Mouse (Mus musculus): ENCODE data around the gene Cln3. TPM values are rescaled to one million over a fixed set of nuclear protein-coding genes. Genes with fewer than 3 reads are reported as not detected.

The Cln3 gene
- polyA plus RNA-seq, 1 experiment from 2014 or later = 38.9 TPM

DNA sequence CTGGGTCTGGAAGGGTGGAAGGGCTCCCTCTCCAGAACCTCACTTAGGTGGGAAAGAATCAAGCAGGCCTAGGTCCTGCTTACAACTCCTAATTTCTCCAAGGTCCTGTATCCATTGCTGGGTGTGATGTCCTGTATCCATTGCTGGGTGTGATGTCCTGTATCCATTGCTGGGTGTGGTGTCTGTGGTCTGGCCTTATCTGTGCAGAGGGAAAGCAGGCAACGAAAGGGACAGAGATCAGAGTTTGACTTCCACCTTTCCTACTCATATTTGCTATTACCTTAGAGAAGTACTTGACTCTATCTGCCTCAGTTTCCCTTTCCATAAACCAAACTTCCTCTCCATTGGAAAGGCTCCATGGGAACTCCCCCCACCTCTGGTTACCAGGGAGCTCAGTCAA lies 37.8 kb upstream of the Cln3 start:
- Histone ChIP-seq H3K9me3 (ENCODE audit: control insufficient read depth, low read length) (no peaks in the 10 kb centered on the region), H3K4me2 (ENCODE audit: low read length) (no peak overlapping the region), H3K27ac (ENCODE audit: low read depth, low read length) (no peak overlapping the region), H3K36me3 (ENCODE audit: control insufficient read depth, insufficient read depth, low read length) (no peaks in the 10 kb centered on the region), H3K27me3 (replicated peaks; ENCODE audit: control insufficient read depth, insufficient read depth, low read length) (no peaks in the 10 kb centered on the region), H3K9ac (ENCODE audit: low read depth, low read length) (no peak overlapping the region), H3K4me3 (ENCODE audit: low read length) (no peak overlapping the region), H3K4me1 (ENCODE audit: control insufficient read depth, insufficient read depth, low read depth, low read length) (no peaks in the 10 kb centered on the region)
- 86% methylated on average over 1 of the region's 1 CpGs for WGBS
- no peak for ATAC-seq

DNA sequence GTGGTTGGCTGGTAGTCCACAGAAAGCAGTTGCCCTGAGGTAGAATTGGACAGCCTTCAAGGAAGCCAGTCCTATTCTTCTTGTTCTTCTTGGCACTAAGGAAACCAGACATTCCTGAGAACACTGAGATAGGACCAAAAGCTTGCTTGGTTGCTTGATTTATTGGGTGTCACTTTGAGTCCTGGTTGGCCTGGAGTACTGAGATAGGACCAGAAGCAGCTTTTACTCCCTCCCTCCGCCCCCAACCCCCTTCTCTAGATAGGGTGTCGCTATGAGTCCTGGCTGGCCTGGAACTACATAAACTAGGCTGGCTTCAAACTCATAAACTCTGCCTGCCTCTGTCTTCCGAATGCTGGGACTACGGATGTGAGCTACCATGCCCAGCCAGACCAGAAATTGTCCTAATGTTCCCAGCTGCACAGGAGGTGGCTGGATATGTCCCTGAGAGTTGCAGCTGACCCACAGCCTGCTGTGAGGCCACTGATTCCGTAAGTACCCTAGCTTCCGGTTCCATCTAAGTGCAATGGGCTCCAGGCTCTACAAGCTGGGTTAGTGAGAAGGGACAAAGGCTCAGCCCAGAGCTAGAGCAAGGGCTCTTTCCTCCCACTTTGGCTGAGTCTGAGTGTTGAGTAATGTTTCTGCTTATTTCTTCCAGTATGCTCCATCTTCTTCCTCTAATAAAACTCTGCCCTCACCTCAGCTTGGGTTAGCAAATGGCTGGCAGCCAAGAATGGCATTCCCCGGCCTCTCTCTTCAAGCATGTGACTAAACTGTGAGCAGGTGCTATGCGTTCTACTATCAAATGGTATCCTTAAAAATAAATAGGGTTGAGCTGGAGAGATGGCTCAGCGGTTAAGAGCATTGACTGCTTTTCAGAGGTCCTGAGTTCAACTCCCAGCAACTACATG lies 36.1 kb upstream of the Cln3 start:
- H3K9ac ChIP-seq (ENCODE audit: low read depth, low read length) = no peak overlapping the region
- H3K4me2 ChIP-seq (ENCODE audit: low read length) = no peak overlapping the region
- no peaks in the 10 kb centered on the region for H3K4me1 ChIP-seq (ENCODE audit: control insufficient read depth, insufficient read depth, low read depth, low read length)
- no peak overlapping the region for H3K4me3 ChIP-seq (ENCODE audit: low read length)
- no peak overlapping the region for H3K27ac ChIP-seq (ENCODE audit: low read depth, low read length)
- no peak for ATAC-seq
- H3K9me3 ChIP-seq (ENCODE audit: control insufficient read depth, low read length) = no peaks in the 10 kb centered on the region
- no peaks in the 10 kb centered on the region for H3K36me3 ChIP-seq (ENCODE audit: control insufficient read depth, insufficient read depth, low read length)
- 84% methylated on average over 9 of the region's 9 CpGs for WGBS
- no peaks in the 10 kb centered on the region for H3K27me3 ChIP-seq (replicated peaks; ENCODE audit: control insufficient read depth, insufficient read depth, low read length)

DNA sequence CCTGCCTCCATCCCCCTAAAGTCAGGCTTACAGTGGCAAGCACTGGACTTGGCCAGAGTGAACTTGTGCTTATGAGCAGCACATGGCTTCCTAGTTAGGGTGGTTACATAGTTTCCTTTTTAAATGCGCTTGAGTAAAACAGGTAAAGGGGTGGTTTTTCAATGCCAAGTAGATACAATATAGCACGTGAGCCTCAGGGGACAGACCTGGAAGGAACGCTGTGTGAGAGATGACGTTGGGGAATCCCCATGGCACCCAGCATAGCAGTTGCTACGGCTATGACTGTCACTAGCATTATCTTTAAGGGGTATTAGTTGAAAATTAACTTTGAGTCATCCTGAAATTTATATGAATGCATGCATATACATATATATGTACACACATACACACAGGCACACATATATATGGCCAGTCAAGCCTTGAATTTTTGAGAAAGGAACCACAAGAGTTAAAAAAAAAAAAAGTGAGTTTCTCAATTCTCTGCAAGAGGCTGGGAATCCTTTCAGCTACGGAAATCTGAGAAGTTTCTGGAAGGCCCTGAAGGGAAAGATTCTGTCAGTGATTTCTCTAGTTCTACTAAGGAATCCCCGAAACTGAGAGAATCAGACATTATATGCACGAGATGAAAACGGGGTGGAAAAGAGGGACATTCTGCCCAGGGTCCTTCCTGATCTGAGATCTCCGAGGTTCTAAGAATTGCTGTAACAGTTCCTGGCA lies 34.1 kb upstream of the Cln3 start:
- Histone ChIP-seq H3K27me3 (replicated peaks; ENCODE audit: control insufficient read depth, insufficient read depth, low read length) (no peaks in the 10 kb centered on the region), H3K4me2 (ENCODE audit: low read length) (no peak overlapping the region), H3K4me1 (ENCODE audit: control insufficient read depth, insufficient read depth, low read depth, low read length) (no peaks in the 10 kb centered on the region), H3K9me3 (ENCODE audit: control insufficient read depth, low read length) (no peaks in the 10 kb centered on the region), H3K9ac (ENCODE audit: low read depth, low read length) (no peak overlapping the region), H3K36me3 (ENCODE audit: control insufficient read depth, insufficient read depth, low read length) (no peaks in the 10 kb centered on the region), H3K27ac (ENCODE audit: low read depth, low read length) (no peak overlapping the region), H3K4me3 (ENCODE audit: low read length) (no peak overlapping the region)
- no peak for ATAC-seq
- 82% methylated on average over 10 of the region's 10 CpGs for WGBS

DNA sequence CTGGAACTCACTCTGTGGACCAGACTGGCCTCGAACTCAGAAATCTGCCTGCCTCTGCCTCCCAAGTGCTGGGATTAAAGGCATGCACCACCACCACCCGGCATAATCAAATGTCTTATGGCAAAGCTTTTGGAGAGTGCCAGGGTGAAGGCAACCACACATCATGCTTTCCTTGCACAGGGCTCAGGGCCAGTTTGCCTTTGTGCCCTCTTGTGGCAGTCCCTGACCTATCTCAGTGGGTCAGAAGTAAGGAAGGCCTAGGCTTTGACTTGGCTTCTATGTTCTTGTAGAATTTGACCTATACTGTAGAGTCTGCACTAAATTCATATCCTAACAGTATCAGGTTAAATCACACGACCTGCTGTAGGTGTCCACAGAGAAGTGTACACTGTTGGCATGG lies 31.1 kb upstream of the Cln3 start:
- Histone ChIP-seq H3K4me2 (ENCODE audit: low read length) (no peak overlapping the region), H3K4me3 (ENCODE audit: low read length) (no peak overlapping the region), H3K4me1 (ENCODE audit: control insufficient read depth, insufficient read depth, low read depth, low read length) (no peaks in the 10 kb centered on the region), H3K27ac (ENCODE audit: low read depth, low read length) (no peak overlapping the region), H3K9ac (ENCODE audit: low read depth, low read length) (no peak overlapping the region), H3K9me3 (ENCODE audit: control insufficient read depth, low read length) (no peaks in the 10 kb centered on the region), H3K36me3 (ENCODE audit: control insufficient read depth, insufficient read depth, low read length) (no peaks in the 10 kb centered on the region), H3K27me3 (replicated peaks; ENCODE audit: control insufficient read depth, insufficient read depth, low read length) (no peaks in the 10 kb centered on the region)
- 66% methylated on average over 3 of the region's 3 CpGs for WGBS
- no peak for ATAC-seq

DNA sequence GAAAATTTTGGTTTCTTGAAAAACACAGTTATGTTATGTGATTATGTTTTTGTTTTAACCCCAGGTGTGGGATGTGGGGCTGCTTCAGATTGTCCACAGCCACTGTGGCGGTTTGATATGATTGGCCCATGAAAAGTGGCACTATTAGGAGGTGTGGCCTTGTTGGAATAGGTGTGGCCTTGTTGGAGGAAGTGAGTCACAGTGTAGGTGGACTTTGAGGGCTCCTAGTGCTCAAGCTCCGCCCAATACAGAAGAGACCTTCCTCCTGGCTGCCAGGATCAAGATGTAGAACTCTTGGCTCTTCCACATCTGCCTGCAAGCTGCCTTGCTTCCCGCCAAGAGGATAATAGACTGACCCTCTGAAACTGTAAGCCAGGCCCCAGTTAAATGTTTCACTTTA lies 27.1 kb upstream of the Cln3 start:
- Histone ChIP-seq H3K27ac (ENCODE audit: low read depth, low read length) (no peak overlapping the region), H3K4me1 (ENCODE audit: control insufficient read depth, insufficient read depth, low read depth, low read length) (no peaks in the 10 kb centered on the region), H3K4me3 (ENCODE audit: low read length) (no peak overlapping the region), H3K4me2 (ENCODE audit: low read length) (no peak overlapping the region), H3K27me3 (replicated peaks; ENCODE audit: control insufficient read depth, insufficient read depth, low read length) (no peaks in the 10 kb centered on the region), H3K9me3 (ENCODE audit: control insufficient read depth, low read length) (no peaks in the 10 kb centered on the region), H3K9ac (ENCODE audit: low read depth, low read length) (no peak overlapping the region), H3K36me3 (ENCODE audit: control insufficient read depth, insufficient read depth, low read length) (no peaks in the 10 kb centered on the region)
- WGBS = 81% methylated on average over 3 of the region's 3 CpGs
- no peak for ATAC-seq

DNA sequence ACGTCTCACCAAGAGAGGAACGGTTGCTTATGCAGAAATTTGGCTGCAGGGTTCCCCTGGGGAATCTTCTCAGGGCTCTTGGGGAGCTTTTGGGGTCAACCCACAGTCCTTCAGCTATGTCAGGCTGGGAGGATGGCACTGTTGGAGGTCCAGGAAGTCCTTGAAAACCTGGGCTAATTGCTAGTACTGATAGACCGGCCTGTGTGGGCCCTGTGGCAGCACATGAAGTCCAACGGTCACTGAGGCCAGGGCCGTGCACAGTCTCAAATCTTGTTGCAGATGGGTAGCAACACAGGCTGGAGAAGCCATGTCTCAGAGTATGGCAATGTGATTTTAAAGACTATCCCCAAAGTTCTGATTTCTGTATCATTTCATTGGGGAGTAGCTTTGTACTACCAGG lies 22.2 kb upstream of the Cln3 start:
- Histone ChIP-seq H3K4me1 (ENCODE audit: control insufficient read depth, insufficient read depth, low read depth, low read length) (no peaks in the 10 kb centered on the region), H3K27me3 (replicated peaks; ENCODE audit: control insufficient read depth, insufficient read depth, low read length) (no peaks in the 10 kb centered on the region), H3K9ac (ENCODE audit: low read depth, low read length) (no peak overlapping the region), H3K9me3 (ENCODE audit: control insufficient read depth, low read length) (no peaks in the 10 kb centered on the region), H3K4me3 (ENCODE audit: low read length) (no peak overlapping the region), H3K4me2 (ENCODE audit: low read length) (no peak overlapping the region), H3K36me3 (ENCODE audit: control insufficient read depth, insufficient read depth, low read length) (no peaks in the 10 kb centered on the region), H3K27ac (ENCODE audit: low read depth, low read length) (no peak overlapping the region)
- ATAC-seq = no peak
- 83% methylated on average over 5 of the region's 5 CpGs for WGBS

DNA sequence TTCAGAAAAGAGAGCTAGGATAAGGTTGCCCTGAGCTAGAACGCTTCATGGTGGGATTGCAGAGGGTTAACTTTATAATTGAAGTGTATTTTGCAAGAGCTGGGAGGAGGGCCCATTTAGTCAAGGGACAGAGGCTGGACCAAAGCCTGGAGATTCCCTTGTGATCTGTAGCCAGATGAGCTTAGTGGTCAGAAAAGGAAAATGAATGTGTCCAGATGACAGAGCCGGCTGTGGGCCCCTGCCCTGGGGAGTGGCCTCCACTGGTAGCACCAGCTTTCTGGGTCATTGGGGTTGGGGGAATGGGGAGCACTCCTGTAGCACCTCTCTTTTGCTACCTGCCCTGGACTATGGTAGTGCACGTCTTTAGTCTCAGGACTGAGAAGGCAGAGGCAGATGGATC lies 21.4 kb upstream of the Cln3 start:
- Histone ChIP-seq H3K36me3 (ENCODE audit: control insufficient read depth, insufficient read depth, low read length) (no peaks in the 10 kb centered on the region), H3K4me2 (ENCODE audit: low read length) (no peak overlapping the region), H3K27me3 (replicated peaks; ENCODE audit: control insufficient read depth, insufficient read depth, low read length) (no peaks in the 10 kb centered on the region), H3K4me3 (ENCODE audit: low read length) (no peak overlapping the region), H3K27ac (ENCODE audit: low read depth, low read length) (no peak overlapping the region), H3K4me1 (ENCODE audit: control insufficient read depth, insufficient read depth, low read depth, low read length) (no peaks in the 10 kb centered on the region), H3K9ac (ENCODE audit: low read depth, low read length) (no peak overlapping the region), H3K9me3 (ENCODE audit: control insufficient read depth, low read length) (no peaks in the 10 kb centered on the region)
- 67% methylated on average over 3 of the region's 3 CpGs for WGBS
- no peak for ATAC-seq

DNA sequence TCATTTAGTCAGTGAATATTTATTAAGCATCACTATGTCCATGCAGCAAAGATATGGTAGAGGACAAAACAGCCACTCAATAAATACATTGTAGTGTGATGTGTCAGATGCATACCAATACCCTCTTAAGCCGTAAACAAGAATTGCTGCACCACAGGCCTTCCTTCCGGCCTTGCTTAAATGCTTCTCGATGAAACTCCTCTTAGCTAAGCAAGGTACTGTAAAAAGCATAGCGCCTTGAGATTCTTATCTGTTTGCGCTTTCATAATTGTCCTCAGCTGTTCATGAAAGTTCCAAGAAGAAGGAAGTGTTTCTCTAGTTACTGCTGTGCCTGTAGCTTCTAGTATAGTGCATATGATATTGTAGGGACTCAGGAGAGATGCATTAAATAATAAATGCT lies 21.0 kb upstream of the Cln3 start:
- H3K9ac ChIP-seq (ENCODE audit: low read depth, low read length) = no peak overlapping the region
- H3K4me1 ChIP-seq (ENCODE audit: control insufficient read depth, insufficient read depth, low read depth, low read length) = no peaks in the 10 kb centered on the region
- no peaks in the 10 kb centered on the region for H3K9me3 ChIP-seq (ENCODE audit: control insufficient read depth, low read length)
- no peak overlapping the region for H3K27ac ChIP-seq (ENCODE audit: low read depth, low read length)
- H3K4me3 ChIP-seq (ENCODE audit: low read length) = no peak overlapping the region
- no peaks in the 10 kb centered on the region for H3K36me3 ChIP-seq (ENCODE audit: control insufficient read depth, insufficient read depth, low read length)
- no peaks in the 10 kb centered on the region for H3K27me3 ChIP-seq (replicated peaks; ENCODE audit: control insufficient read depth, insufficient read depth, low read length)
- no peak overlapping the region for H3K4me2 ChIP-seq (ENCODE audit: low read length)
- 83% methylated on average over 5 of the region's 5 CpGs for WGBS
- no peak for ATAC-seq

DNA sequence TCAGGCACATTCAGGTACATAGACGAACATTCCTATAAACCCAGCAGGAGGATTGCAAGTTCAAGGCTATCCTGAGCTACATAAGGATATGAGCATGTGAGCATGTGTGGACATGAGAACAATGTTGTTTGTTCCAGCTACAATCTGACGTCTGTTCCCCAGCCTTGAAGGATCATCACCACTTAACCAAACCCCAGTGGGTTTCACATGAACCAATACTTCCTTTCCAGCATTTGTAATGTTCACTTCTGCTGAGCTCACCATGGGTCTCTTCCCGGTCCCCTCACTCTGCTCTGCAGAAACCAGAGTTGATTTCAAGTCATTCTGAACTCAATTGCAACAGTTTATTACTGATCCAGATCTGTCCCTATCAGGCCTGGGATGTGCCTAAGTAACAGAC lies 17.0 kb upstream of the Cln3 start:
- 86% methylated on average over 3 of the region's 3 CpGs for WGBS
- no peak overlapping the region for H3K9ac ChIP-seq (ENCODE audit: low read depth, low read length)

More for the DNA sequence above, 17.0 kb upstream of the Cln3 start:
- Histone ChIP-seq H3K4me1 (ENCODE audit: control insufficient read depth, insufficient read depth, low read depth, low read length) (no peaks in the 10 kb centered on the region), H3K4me3 (ENCODE audit: low read length) (no peak overlapping the region), H3K27me3 (replicated peaks; ENCODE audit: control insufficient read depth, insufficient read depth, low read length) (no peaks in the 10 kb centered on the region), H3K36me3 (ENCODE audit: control insufficient read depth, insufficient read depth, low read length) (no peaks in the 10 kb centered on the region), H3K4me2 (ENCODE audit: low read length) (no peak overlapping the region), H3K27ac (ENCODE audit: low read depth, low read length) (no peak overlapping the region), H3K9me3 (ENCODE audit: control insufficient read depth, low read length) (no peaks in the 10 kb centered on the region)
- ATAC-seq = no peak

Data from hindbrain, embryonic 16.5 days (tissue).